Mouse (Mus musculus): ENCODE measurements around the gene Dhx37.

- TF ChIP-seq CTCF (IDR thresholded peaks at IDR 0.05) = no peak
- no peak for TF ChIP-seq EP300 (IDR thresholded peaks at IDR 0.05)
Observed at GRCm38 (mm10) chr5:125465192-125465591, 31.3 kb upstream of the Dhx37 start.

Data from lung, postnatal 0 days (tissue).